Mouse (Mus musculus) ES-Bruce4 (cell line): Measurements from ENCODE around the gene Slc25a28.

Experiments
- CTCF ChIP-seq: IDR thresholded peaks from one replicate; pipeline ENCODE4 v1.8.1; 2011; ENCODE audit warnings: low read depth, low read length
- POLR2A ChIP-seq: IDR thresholded peaks from one replicate; pipeline ENCODE4 v1.8.1; 2011; ENCODE audit warnings: low read length; ENCODE audit not compliant: insufficient read depth

DNA sequence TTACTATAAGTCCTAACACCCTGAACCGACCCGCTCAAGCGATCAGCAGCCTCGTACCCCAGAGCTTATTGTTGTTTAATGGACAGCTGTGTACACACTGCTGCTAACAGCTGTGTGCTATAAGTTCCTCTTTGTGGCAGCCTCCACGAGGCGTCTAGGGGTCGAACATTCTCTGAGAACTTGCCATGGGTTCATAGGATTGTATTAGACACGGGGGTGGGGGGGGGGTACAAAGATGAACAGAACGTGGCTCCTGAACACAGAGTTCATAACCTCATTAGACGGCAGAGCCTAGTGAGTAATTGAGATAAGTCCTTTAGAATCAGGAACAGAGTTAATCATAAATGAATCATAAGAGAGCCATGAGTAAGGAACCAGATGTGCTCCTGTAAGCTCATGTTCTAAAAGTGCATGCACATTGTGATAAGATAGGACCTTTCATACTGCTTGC lies 20.9 kb upstream of the Slc25a28 start:
- TF ChIP-seq CTCF, result no peak
- no peak for TF ChIP-seq POLR2A
